Mouse (Mus musculus) myocyte (in vitro differentiated cells): ENCODE results near the gene Tff3.

Experiments
- E2F4 ChIP-seq: IDR thresholded peaks from one replicate; pipeline ENCODE4 v1.6.1; 2011; ENCODE audit warnings: mild to moderate bottlenecking, control low read depth, moderate library complexity; ENCODE audit not compliant: insufficient read depth
- POLR2A ChIP-seq: IDR thresholded peaks from one replicate; pipeline ENCODE4 v1.6.1; 2011; ENCODE audit warnings: low read depth, mild to moderate bottlenecking, control low read depth, moderate library complexity; ENCODE audit not compliant: insufficient read length

GRCm38 (mm10) chr17:31144040-31145037, 14.9 kb upstream of the Tff3 start, which contains the start of gene Tff2:
- no peak for TF ChIP-seq E2F4
- TF ChIP-seq POLR2A = no peak
